Mouse (Mus musculus): ENCODE data around the gene Olfr486.
"Not testable (repeated sequence)": the region's sequence is repeated elsewhere in the genome, so short reads cannot be mapped to it uniquely, and the experiment has no call there.

Olfr486 gene

GRCm38 (mm10) chr7:108172642-108173041 lies at the start of gene Olfr486:
TSS of gene Olfr486 (minus strand) at chr7:108172742.
- DNase-seq, result not testable (repeated sequence)

GRCm38 (mm10) chr7:108214536-108214935 lies 42.0 kb upstream of the Olfr486 start, which contains the start of gene Olfr487:
TSS of gene Olfr487 (minus strand) at chr7:108214636.
- not testable (repeated sequence) for DNase-seq

- DNase-seq, result no peak
Observed at GRCm38 (mm10) chr7:108196938-108197337, 24.4 kb upstream of the Olfr486 start.

GRCm38 (mm10) chr7:108196337-108196736 lies 23.8 kb upstream of the Olfr486 start:
- not testable (repeated sequence) for DNase-seq

GRCm38 (mm10) chr7:108192714-108193113 lies 20.2 kb upstream of the Olfr486 start:
- not testable (repeated sequence) for DNase-seq

GRCm38 (mm10) chr7:108191196-108191595 lies 18.7 kb upstream of the Olfr486 start:
- DNase-seq, result not testable (repeated sequence)

DNA sequence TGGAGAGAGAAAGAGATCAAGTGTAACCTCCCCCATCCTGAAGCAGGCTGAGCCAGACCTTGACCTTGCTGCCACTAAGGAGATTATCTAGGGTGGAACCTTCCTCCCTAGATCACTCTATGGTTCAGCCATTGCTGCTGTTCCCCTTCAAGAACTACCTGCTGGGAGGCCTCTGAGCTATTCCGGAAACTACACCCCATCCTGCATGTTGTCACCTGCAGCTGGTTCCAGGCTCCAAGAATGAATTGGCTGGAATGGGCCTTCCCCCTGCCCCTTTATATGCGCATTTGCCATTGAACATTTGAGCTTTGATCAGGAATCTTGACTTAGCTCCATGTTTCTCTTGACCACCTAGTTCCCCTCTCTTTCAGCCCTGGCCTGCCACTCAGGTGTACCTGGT lies 12.7 kb upstream of the Olfr486 start:
- not testable (repeated sequence) for DNase-seq

DNA sequence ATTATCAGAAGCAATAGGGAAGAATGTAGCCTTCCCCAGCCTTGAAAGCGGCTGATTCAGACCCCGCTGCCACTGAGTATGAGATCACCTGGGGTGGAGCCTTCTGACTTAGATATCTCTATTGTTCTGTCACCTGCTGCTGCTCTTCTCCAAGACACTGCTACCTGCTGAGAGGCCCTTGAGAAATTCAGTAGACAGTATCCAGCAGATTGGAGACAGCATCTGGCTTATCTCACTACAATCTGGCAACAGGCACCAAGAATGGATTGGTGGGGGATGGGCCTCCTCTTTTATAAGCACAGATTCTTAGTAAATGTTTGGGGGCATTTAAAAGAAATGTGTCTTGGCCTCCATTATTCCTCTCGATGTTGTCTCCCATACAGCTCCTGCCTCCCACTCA lies 11.9 kb upstream of the Olfr486 start:
- not testable (repeated sequence) for DNase-seq

GRCm38 (mm10) chr7:108159771-108160170 lies 12.8 kb downstream of the Olfr486 start, which contains the start of gene Olfr485:
TSS of gene Olfr485 (minus strand) at chr7:108159871.
- no peak for DNase-seq

- no peak for DNase-seq
Observed at GRCm38 (mm10) chr7:108127349-108127748, 45.2 kb downstream of the Olfr486 start, which contains the start of gene Olfr484. TSS of gene Olfr484 (minus strand) at chr7:108127449.

Measured in heart, adult 11 months (tissue).